Mouse (Mus musculus): ENCODE measurements around the gene Acaca. TPM values are rescaled to one million over a fixed set of nuclear protein-coding genes. Genes with fewer than 3 reads are reported as not detected.

The Acaca gene
- total RNA-seq, 2 experiments from 2014 or later: 13.6 to 26.1 TPM

DNA sequence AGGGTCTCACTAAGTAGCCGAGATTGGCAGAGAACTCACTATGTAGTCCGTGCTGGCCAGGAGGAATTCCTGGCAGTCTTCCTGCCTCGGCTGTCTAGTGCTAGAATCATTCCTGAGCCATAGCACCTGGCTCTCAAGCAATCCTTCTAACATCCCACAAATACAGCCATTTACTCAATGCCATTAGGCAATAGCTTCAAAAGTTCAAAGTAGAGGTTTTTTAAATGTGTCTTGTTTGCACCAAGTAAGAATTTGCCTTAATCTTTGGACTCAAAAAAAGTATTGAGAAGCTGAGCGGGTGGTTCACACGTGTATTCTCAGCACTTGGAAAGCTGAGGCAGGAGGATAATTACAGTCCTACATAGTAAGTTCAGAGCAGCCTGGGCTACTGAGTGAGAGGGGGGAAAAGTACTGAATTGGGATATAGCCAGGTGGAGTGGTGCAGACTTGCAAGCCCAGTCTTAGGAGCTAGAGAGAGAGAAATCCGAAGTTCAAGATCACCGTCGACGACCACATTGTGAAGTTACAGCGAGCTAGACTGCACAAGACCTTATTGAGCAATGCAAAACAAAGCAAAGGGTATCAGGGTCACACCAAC, 15.8 kb downstream of the Acaca start:
- intact Hi-C loops (cut with DNase I): no loop called here

DNA sequence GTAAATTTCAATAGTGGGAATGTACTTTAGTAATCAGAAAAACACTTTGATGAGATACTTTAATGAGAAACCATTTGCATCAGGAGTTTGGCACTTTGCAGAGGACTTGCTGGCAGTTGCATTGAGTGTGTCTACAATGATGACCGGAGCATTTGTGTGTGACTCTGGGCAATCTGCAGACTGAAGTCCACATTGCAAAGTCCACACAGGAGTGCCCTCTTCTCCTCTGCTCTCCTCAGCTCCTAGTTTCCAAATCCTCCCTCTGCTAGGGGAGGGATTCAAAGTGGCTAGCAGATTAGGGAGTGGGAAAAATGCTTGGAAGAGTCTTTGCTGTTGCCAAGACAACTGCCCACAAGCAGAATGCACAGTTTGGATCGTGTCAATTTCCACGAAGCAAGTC, 16.6 kb downstream of the Acaca start:
- DNase-seq: no peak
- intact Hi-C loops (cut with DNase I): no loop called here

More for the DNA sequence above, 15.8 kb downstream of the Acaca start:
- no peak for DNase-seq

DNA sequence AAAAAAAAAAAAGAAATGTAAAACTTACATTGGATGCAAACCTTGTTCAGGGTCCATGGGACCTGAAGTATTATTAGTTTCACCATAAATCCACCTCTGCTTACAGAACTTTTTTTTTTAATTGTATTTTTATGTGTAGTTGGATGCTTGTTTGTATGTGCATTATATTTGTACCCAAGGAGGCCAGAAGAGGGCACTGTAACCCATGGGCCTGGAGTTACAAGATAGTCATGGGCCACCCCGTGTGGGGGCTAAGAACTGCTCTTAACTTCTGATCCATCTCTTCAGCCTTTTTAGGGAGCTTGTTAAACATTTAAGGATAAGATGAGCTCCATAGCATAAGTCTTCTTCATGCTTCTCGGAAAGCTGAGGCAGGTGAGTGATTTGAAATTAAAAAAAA, 21.4 kb downstream of the Acaca start:
- no peak for DNase-seq
- intact Hi-C loops (cut with DNase I): no loop called here

DNA sequence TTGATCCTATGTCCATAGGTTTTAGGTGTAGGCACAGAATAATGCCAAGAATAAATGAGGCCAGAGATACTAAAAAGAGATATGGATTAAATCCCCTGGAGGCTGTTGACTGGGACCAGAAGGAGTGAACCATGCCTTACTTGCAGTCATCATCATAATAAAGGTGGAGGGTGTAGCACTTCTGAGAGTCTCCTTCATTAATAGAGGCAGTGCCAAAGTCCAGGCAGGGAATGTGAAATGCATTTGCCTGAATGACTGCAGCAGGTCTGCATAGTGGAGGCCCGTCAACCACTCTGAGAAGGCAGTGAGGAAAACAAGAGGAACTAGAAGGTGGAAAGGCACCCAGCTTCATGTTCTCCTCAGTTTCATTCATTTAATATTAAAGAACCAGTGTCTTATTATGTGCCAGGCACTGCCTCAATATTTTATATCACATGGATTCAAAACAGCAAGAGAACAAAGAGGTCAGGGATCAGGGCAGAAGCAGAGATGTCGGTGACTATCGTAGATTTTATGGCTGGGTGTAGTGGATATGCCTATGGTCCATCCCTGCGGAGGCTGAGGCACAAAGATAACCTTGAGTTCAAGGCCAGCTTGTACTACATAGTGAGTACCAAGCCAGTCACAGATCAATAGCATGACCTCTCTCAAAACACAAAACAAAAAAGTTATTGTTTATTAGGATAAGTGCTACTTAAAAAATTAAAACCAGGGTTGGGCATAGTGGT, 27.2 kb downstream of the Acaca start:
- intact Hi-C loops (cut with DNase I): no loop called here
- no peak for DNase-seq

DNA sequence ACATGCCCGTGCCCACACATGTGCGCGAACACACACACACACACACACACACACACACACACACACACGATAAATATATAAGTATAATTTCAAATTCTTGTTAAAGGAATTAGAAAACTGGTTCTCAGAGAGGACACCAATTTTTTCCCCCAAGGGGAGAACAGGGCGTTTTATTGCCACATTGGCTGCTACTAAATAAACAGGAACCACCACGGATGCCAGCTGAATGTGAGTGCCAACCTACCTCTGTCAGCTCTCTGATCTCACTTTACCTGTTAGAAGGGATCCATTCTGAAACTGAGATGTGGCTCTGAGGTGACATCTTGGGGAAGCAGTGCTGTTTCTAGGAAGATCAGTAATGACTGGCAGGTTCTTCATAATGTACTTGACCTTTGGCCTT, 34.7 kb downstream of the Acaca start:
- intact Hi-C loops (cut with DNase I): no loop called here
- no peak for DNase-seq

DNA sequence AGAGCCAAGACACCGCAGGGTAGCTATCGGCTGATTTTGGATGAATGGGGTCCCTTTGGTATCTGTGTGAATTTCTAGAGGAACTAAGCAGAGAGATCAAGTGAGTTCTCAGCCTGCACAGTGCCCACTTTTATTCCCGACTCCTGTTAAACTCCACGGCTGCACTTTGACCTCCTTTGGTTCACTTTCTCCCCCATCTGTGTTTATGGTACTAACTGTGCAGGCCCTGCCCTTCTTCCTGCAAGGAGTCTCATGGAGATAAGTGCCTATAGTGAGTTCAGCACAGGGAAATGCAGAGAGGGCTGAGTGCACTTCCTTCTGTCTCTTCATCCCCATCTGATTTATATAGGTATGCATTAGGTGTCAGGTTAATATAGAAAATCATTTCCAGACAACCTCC, 35.1 kb downstream of the Acaca start:
- intact Hi-C loops (cut with DNase I): no loop called here
- DNase-seq: no peak

DNA sequence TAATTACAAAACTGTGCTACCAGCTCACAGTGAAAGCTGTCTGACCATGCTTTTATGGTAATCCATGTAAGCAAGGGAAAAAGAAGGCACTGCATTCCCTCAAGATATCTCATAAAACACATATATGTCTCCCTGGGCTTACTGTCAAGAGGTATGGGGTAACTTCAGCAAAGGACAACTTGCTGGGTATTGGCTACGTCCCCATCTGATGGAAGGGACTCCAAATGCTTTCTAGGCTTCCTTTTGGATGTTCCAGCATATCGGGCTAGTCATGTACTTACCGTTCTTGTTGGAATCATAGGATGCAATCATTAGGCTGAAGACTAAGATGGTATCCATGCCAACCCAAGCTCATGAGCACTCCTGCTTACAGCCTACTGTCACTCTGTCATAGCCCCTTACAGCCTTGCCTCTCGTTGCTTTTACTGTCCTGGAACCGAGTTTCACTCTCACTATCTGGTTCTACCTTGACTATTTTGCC, 37.6 kb downstream of the Acaca start, which contains the start of gene Gm11437:
Gene Gm11437 (minus strand): TSS at position 431 of the 481 bp plus-strand sequence.
- intact Hi-C loops (cut with DNase I): no loop called here
- no peak for DNase-seq

DNA sequence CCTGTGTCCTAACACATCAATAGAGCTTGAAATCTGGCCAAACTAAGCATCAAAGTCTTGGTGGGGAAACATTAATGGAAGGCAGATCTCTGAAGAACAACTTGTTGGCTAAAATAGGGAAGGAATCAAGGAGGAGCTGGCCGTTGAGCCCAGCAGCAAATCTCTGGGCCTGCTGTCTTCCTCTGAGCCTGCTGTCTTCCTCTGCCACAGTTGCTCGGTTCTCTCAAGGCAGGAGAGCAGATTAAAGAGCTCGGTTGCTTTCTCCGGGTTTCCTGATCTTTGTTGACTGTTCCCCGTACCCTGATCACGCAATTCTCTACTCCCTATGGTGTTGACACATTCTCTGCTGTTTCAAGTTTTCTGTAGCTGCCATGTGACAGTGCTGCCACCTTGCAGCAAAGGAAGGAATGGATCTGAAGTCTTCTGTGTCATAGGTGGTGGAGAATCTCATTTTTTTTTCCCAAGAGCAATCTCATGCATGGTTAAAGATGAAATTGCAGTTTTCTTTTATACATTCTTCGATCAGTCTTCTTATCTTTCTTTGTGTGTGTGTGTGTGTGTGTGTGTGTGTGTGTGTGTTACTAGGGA, 39.3 kb downstream of the Acaca start:
- intact Hi-C loops (cut with DNase I): no loop called here
- DNase-seq: peak; percentile 6 to 24

DNA sequence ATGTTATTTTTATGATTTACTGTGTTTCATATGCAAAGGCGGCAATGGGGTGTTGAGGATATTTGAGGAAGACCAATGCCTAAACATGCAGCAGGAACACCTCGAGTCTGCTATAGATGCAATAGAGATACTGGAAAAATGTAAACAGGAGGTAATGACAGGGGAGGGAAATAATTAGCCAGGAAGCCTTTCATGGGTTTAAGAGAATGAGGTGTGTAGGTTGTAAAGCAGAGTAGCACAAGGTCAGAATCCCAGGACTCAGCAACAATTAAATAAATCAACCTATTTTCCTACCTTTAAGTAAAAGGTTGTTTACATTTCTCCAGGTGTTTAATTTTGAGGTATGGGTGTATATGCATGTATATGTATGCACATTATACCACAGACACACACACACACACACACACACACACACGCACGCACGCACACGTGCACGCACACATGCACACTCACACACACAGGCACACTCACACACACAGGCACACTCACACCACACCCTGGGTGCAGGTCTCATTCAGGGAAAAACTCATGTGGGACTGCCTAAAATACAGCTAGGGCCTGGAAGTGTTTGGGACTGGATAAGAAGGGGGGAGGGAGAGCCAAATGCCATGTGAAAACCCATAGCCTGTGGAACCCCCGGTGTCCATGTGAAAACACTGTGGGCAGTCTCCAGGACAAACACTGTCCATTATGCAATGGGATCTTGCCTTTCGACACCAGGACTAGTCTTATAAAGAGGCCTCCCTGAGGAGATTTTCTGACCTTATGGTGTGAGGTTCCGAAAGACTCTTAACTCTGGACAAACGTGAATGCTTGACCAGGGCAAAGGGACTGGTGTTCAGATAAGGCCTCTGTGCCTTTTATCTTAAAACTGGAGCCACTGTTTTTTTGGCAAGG, 43.3 kb downstream of the Acaca start:
- DNase-seq: no peak
- intact Hi-C loops (cut with DNase I): no loop called here

DNA sequence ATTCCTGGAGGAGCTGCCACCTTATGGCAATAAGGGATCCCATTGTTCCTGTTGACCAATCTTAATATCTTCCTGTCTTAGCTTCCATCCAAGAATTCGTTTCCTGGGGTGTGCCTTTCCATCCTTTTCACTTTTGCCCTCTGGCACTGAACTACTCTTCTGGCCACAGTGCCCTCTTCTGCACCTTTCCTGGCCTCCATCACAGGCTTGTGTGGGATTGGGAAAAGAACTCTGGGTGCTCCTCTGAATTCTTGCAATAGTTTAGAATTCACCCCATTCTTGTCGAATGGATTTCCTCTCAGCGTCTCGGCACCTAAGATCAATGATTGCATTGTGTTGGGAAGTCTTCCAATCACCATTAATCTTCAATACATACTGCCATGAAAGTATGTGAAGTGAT, 49.1 kb downstream of the Acaca start:
- intact Hi-C loops (cut with DNase I): loop anchor here (1.0 kb wide), 1 partner anchor 65 kb away; no protein-coding TSS in a partner anchor
- DNase-seq: no peak

DNA sequence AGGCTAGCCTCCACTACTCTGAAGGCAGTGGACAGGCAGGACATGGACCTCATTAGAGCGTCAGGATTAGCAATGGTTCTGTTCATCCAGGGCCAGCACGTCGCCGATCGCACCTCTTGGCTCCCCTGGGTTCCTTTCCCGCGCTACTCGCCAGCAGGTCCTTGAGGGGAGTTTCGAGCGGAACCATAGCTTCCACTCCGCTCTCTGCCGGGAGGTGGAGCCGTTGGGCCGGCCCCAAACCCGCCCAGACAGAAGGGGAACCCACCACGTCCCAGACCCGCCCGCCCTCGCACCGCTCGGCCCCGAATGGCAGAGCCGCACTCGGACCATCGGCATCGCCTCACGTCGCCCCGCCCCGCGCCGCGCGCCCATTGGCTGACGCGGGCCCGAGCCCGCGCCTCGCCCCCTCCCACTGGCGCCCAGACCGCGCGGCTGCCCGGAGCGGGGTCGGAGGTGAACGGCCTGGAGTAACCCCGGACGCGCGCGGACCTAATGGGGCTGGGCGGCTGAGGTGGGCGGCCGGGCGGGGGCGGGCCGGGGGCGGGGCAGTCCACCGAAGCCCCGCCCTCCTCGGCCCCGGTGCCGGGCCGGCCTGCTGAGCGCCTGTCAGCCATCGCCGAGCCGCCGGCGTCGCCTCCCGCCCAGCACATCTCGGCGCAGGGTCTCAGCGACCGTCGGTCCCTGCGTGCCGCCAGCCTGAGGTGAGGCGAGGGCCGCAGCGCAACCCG, 49.9 kb downstream of the Acaca start:
- intact Hi-C loops (cut with DNase I): no loop called here
- DNase-seq: peak; percentile 94

DNA sequence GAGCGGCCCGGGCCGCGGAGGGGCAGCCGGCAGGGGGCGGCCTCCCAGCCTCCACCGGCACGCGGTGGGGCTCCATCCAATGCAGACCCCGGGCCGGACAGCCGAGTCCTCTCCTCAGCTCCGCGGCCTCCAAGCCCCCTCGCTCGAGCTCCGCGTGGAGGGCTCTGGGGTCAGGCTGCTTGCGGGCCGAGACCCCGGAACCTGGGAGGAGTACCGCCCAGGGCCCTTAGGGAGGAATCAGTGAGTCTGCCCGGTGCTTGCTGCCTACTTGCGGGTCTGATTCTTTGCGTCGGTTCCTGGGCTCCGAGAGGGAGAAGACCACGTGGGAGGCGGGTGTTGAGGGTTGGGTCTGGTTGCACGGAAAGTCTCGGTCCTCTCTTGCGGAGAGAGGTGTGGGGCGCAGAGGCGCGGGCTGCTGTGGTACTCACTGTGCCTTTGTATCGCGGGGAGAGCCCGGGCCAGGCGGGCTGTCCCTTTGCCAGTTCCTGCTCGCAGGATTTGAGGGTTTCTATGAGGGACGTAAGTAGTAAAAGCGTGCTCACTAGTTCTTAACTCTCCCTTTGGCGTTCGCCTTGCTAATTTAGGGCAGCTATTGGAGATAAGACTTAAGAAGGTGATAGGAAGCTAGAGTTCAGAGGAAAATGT, 50.6 kb downstream of the Acaca start:
- intact Hi-C loops (cut with DNase I): no loop called here
- peak; percentile 59 to 80 for DNase-seq

DNA sequence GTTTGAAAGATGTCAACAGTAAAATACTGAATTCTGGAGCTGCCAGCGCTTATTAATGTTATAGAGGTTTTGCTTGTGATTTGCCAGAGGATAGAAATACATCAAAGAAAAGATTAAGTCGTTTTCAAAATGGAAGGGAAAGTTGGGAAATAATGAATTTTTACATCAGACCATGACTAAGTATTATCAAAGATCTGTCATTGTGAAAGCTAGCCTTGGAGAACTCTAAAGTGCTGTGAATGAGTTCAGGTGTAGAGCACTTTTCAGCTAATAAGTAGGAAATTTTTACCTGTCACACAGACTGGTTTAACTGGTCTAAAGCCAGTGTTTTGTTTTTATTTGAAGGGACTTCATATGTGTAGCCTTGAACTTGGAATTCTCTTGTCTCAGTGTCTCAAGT, 51.8 kb downstream of the Acaca start:
- intact Hi-C loops (cut with DNase I): no loop called here

DNA sequence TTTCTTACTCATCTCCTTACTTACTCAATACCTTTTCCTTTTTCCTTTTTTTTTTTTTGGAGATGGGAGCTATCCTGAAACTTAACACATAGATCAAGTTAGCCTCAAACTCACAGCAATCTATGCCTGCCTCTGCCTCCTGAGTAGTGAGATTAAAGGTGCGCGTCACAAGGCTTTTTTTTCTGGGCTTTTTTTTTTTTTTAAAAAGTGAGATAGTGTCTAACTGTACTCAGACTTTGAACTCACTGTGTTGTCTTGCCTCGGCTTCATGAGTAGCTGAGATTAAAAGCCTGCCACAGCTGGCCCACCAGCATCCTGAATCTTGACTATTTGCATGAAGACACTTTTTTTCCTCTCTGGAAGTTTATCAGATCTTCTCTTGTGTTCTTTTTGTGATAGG, 59.1 kb downstream of the Acaca start:
- intact Hi-C loops (cut with DNase I): no loop called here
- no peak for DNase-seq

More for the DNA sequence above, 51.8 kb downstream of the Acaca start:
- no peak for DNase-seq

DNA sequence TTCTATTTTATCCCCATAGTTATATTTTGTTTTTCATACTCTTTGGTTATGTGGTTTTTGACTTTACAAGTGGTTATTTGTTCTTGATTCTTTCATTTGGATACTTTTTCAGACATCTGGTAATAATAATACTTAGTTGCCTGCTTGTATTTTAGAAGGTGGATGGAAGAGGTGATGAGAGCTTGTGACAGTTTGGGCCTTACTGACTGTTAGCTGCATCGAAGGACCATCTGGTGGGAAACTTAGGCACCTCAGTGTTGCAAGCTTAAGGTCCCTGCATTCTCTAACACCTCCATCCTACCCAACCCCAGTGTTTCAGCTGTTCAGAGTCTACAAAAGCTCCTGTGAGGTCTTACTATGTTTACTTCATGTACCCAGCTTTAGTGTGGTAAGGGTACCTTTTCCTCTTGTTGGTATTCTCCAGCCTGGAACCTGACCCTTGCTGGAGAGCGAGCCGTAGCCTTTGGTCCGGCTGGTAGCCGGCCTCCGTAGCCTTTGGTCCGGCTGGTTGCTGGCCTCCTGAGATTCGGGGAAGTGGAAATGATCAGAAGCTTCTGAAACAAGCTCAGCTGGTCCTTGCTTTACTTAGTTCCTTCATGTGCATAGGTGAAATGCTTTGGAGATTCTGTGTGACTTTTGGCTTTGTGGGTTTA, 61.2 kb downstream of the Acaca start:
- DNase-seq: no peak
- intact Hi-C loops (cut with DNase I): no loop called here

DNA sequence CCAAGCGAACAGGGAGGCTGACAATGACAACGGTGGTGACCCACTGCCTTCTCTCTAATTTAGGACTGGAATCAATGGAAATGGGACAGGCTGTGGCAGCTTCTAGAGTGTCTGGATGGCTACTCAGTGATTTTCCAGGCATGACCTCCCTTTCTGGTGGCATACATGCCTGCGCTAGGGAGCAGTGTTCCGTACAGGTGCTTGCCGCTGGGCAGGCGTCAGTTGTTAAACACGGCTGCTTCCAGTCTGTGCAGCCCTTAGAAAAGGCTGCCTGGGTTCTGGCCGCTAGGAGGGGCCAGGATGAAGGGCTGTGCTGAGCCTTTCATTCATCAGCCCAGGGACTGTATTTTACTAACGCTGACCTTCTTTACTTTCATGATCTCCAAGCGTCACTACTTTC, 63.8 kb downstream of the Acaca start:
- intact Hi-C loops (cut with DNase I): no loop called here
- no peak for DNase-seq

DNA sequence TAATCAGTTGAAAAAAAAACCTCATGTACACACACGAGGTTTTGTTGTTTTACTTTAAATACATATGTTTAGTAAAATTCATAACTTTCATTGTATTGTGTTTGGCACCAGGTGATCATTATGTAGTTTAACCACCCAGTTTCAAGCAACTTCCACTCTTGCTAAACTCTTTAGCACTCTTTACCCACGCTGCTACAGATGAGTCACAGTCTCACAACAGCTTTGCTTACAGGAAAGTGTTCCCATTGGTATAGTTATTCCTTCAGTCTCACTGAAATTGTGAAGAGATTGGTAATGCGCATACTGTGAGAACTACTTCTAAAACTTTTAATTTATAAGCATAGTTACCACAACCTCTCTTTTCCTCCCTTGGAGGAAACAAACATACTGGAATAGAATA, 65.3 kb downstream of the Acaca start:
- intact Hi-C loops (cut with DNase I): no loop called here
- DNase-seq: no peak

DNA sequence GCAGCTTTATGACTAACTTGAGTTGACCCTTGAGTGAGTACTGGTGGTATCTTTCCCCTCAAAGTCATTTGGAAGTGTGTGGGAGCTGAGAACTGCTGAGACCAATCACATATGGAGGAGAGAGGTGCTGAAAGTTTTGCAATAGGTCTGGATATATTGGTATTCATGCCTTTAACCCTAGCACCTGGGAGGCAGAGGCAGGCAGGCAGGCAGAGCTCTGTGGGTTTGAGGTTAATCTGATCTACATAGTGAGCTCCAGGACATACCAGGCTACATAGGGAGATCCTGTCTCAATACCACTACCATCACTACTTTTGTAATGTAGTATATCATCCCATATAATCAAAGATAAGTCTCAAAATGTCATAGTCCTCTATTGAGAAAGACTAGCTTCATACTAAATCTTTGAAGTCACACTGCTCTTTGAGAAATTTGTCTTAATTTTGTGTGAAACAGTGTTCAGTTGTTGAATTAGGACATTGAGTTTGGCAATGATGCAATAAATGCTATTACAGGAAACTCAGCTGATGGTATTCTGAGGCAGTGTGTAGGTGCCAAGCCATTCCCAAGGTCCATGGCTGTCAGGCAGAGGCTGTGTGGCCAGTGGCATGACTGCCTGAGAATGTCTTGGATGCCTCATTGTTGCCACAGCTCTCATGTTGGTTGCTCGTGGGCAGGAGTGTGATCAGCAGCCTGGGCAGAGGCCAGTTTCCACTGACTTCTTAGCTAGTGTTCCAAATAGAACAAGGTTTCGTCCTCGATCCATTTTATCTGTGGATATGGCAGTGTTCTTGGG, 68.3 kb downstream of the Acaca start:
- DNase-seq: peak; percentile 30 to 37
- intact Hi-C loops (cut with DNase I): no loop called here

Measured in heart, postnatal 36 days (tissue).